Mouse (Mus musculus) spleen, adult 2 months (tissue): Measurements from ENCODE around the gene Slc5a8. TPM values are rescaled to one million over a fixed set of nuclear protein-coding genes. Genes with fewer than 3 reads are reported as not detected.

Source experiments
- DNase-seq, 2 experiments: peaks; one replicate each; pipeline versions ENCODE4 v3.0.0 to v3.0.0-alpha.2; 2012 to 2021; ENCODE audit warnings: low spot score in 2 of 2, low read depth in 1 of 2
- H3K27ac ChIP-seq: fragments of 200-500 bp; 2 replicates; pipeline ENCODE4 v1.5.1; 2012; ENCODE audit warnings: low read length, inconsistent platforms; ENCODE audit not compliant: insufficient read depth
- H3K27me3 ChIP-seq: fragments of 200-500 bp; 2 replicates; pipeline ENCODE4 v1.6.1; 2012; ENCODE audit warnings: mild to moderate bottlenecking, moderate library complexity, low read length, inconsistent platforms; ENCODE audit not compliant: control insufficient read depth, insufficient read depth
- H3K36me3 ChIP-seq: fragments of 200-500 bp; 2 replicates; pipeline ENCODE4 v1.6.1; 2012; ENCODE audit warnings: mild to moderate bottlenecking, low read length, inconsistent platforms; ENCODE audit not compliant: control insufficient read depth, insufficient read depth
- H3K4me1 ChIP-seq: fragments of 200-500 bp; 2 replicates; pipeline ENCODE4 v1.6.1; 2011; ENCODE audit warnings: inconsistent platforms; ENCODE audit not compliant: control insufficient read depth, insufficient read depth, insufficient read length
- H3K4me3 ChIP-seq: fragments of 200-500 bp; 2 replicates; pipeline ENCODE4 v1.5.1; 2011; ENCODE audit warnings: mild to moderate bottlenecking, inconsistent platforms; ENCODE audit not compliant: insufficient read depth, insufficient read length; ENCODE audit errors: extremely low read depth
- CTCF ChIP-seq: fragments of 200-500 bp; IDR thresholded peaks from 2 replicates; pipeline ENCODE4 v1.5.1; 2011; ENCODE audit warnings: mild to moderate bottlenecking, inconsistent platforms; ENCODE audit not compliant: insufficient read depth, insufficient read length, insufficient replicate concordance; ENCODE audit errors: extremely low read depth
- POLR2A ChIP-seq: fragments of 200-500 bp; IDR thresholded peaks from 2 replicates; pipeline ENCODE4 v1.6.1; 2011; ENCODE audit warnings: low read depth, low read length, inconsistent platforms
- WGBS: fragments of 180-500 bp; shearing (Covaris S2); methylation state at CpG from one replicate; pipeline ENCODE4 v1.1.7; 2018; 5-methylcytosine and 5-hydroxymethylcytosine counted together
- polyA plus RNA-seq: library from polyadenylated mRNA; depleted of rRNA; stranded (reverse); fragments of >200 nt; gene quantifications from 2 replicates; pipeline ENCODE4 v1.2.3, GENCODE M21; 2012

Gene Slc5a8
- polyA plus RNA-seq, 1 experiment = not detected

DNA sequence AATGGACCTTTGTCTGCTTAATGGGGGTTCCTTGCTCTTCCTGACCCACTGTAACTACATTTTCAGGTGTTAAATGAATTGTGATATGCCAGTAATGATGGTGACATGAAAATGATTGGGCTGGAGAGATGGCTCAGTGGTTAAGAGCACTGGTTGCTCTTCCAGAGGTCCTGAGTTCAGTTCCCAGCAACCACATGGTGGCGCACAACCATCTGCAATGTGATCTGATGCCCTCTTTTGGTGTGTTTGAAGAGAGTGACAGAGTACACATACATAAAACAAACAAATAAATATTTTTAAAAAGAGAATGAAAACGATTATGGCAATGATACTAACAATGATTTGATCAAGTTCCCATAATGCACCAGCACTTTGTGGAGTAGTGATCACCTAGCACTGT is 19.8 kb upstream of the Slc5a8 start:
- TF ChIP-seq POLR2A = no peak
- no peak for TF ChIP-seq CTCF
- 68% methylated on average over 2 of the region's 2 CpGs for WGBS
- no peak for DNase-seq
- Histone ChIP-seq H3K4me1 (no peaks in the 10 kb centered on the region), H3K4me3 (no peak overlapping the region), H3K27me3 (no peaks in the 10 kb centered on the region), H3K27ac (no peak overlapping the region), H3K36me3 (no peaks in the 10 kb centered on the region)

DNA sequence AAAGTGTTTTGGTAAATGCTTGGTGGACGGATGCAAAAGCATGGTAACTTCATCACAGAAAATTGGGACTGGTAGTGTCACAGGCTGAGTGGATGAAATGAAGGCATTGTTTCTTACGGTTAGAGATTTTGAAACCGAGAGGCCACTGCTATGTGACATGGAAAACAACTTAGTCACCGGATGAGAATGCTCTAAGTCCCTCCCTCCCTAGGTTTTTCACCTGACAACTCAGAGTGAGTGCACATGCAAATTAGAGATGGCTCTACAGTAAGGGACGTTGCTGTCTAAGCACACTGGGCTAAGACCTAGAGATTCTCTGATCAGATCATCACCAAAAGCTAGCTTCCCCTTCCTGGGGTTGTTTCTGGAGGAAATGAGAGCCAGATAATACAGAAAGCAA is 10.9 kb upstream of the Slc5a8 start:
- Histone ChIP-seq H3K27ac (no peak overlapping the region), H3K27me3 (no peaks in the 10 kb centered on the region), H3K4me1 (no peaks in the 10 kb centered on the region), H3K4me3 (no peak overlapping the region), H3K36me3 (no peaks in the 10 kb centered on the region)
- DNase-seq = no peak
- TF ChIP-seq POLR2A = no peak
- no peak for TF ChIP-seq CTCF
- WGBS = 62% methylated on average over 5 of the region's 5 CpGs

DNA sequence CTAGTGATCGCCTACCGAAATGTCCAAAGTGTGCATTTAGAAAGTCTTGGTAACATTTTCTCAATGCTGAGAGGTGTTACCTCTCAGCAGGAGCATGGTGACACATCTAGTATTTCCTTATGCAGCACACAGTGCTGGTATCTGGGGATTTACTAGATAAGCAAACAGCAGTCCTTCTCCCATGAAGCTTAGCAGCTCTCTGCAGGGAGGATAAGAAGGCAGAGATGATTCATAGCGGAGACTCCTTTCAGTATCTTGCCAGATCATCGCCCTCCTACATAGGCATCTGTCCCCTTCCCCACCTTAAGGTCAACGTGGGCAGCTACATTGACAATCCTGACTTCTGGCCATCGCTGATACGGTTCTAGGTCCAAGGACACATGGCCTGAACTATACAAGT is 8.4 kb upstream of the Slc5a8 start:
- no peak for TF ChIP-seq POLR2A
- no peak for TF ChIP-seq CTCF
- Histone ChIP-seq H3K4me3 (no peak overlapping the region), H3K27me3 (no peaks in the 10 kb centered on the region), H3K27ac (no peak overlapping the region), H3K4me1 (no peaks in the 10 kb centered on the region), H3K36me3 (no peaks in the 10 kb centered on the region)
- WGBS = 88% methylated on average over 7 of the region's 7 CpGs
- no peak for DNase-seq

DNA sequence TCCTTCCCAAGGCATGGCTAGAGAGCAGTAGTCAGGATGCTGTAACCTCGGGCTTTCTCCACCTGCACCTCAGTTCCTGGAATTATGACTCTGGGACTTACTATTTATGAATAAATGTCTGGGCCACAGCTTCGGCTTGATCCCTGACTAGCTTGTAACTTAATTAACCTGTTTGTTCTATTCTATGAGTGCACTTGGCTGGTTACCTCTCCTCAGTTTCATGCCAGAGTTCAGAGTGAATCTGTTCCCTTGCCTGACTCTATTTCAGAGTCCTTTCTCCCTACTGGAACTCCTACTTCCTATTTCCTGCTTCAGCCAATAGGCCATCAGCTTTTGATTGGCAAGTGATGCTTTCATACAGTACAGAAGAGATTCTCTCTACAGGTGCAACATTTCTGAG is 2.1 kb upstream of the Slc5a8 start:
- DNase-seq = no peak
- Histone ChIP-seq H3K4me1 (no peaks in the 10 kb centered on the region), H3K27ac (no peak overlapping the region), H3K36me3 (no peaks in the 10 kb centered on the region), H3K4me3 (no peak overlapping the region), H3K27me3 (no peaks in the 10 kb centered on the region)
- 86% methylated on average over 2 of the region's 2 CpGs for WGBS
- no peak for TF ChIP-seq POLR2A
- TF ChIP-seq CTCF = no peak

DNA sequence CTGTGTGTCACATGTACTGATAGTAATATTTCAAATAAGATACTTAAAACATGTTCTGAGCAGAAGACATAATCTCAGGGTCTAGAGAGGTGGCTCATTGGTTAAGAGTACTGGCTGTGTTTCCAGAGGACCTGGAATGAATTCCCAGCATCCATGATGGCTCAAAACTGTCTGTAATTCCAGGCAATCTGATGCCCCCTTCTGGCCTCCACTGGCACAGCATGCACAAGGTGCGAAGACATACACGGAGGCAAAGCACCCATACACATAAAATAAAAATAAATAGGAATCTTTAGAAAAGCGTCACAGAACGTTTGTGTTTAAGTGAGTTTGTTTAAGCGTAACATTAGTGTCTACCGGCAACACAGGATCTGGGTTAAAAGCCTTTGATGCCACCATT is 956 bp upstream of the Slc5a8 start:
- H3K4me3 ChIP-seq = no peak overlapping the region
- WGBS = 83% methylated on average over 6 of the region's 6 CpGs
- no peak for DNase-seq

DNA sequence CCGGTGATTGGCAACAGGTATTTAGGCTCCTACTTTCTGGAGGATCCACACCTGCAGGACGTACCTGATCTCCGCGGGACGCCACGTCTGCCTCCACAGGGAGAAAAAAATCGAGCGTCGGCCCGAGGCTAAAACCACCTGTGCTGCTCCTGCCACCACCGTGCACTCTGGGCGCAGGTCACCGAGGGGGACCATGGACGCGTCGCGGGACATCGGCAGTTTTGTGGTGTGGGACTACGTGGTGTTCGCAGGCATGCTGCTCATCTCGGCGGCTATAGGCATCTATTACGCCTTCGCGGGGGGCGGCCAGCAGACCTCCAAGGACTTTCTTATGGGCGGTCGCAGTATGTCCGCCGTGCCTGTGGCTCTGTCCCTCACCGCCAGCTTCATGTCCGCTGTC is 322 bp downstream of the Slc5a8 start:
- Histone ChIP-seq H3K36me3 (no peaks in the 10 kb centered on the region), H3K4me3 (no peak overlapping the region), H3K27me3 (no peaks in the 10 kb centered on the region), H3K27ac (no peak overlapping the region), H3K4me1 (no peaks in the 10 kb centered on the region)
- 7% methylated on average over 32 of the region's 32 CpGs for WGBS
- TF ChIP-seq POLR2A (no peak), CTCF (no peak)
- DNase-seq = no peak

More for the DNA sequence above, 956 bp upstream of the Slc5a8 start:
- TF ChIP-seq POLR2A (no peak), CTCF (no peak)
- Histone ChIP-seq H3K27me3 (no peaks in the 10 kb centered on the region), H3K27ac (no peak overlapping the region), H3K36me3 (no peaks in the 10 kb centered on the region), H3K4me1 (no peaks in the 10 kb centered on the region)

DNA sequence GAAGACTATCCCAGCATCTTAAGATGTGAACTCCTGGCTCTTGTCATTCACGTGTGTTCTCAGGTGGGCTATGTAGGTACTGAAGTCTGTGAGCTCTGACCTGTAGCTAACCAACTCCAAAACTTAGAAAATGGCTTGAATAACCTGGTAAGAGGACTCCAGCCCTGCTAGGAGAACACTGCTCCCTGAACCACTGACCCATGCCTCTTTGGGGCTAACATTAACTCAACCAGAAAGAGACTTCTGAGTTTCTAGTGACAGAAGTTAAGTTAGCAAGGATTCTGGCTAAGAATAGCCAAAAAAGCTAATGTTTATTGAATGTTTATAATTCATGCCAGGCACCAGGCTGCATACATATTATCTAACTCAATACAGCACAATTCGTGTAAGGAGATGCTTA is 2.6 kb downstream of the Slc5a8 start:
- TF ChIP-seq POLR2A = no peak
- TF ChIP-seq CTCF = no peak
- no peak for DNase-seq
- no peaks in the 10 kb centered on the region for H3K36me3 ChIP-seq
- no peak overlapping the region for H3K27ac ChIP-seq
- WGBS = 68% methylated on average over 2 of the region's 2 CpGs
- no peaks in the 10 kb centered on the region for H3K27me3 ChIP-seq
- H3K4me1 ChIP-seq = no peaks in the 10 kb centered on the region
- H3K4me3 ChIP-seq = no peak overlapping the region

DNA sequence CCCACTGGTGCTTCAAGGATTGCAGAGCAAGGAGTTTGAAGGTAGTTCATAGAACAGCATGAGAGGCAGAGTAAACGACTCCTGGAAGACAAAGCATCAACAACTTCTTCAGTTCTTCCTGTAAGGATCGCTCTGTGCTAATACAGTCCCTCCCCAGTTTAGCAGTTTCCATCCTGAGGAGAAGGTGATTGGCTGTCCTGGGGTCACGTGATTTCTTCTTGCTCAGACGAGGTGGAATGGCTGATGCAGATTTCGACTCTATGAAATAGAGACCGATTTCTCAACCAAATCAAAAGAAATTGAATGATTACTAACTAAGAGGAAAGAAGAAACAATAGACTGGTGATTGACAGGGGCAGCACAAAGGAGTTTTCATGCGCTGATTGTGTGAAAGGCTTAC is 5.6 kb downstream of the Slc5a8 start:
- Histone ChIP-seq H3K4me1 (no peaks in the 10 kb centered on the region), H3K27me3 (no peaks in the 10 kb centered on the region), H3K4me3 (no peak overlapping the region), H3K36me3 (no peaks in the 10 kb centered on the region), H3K27ac (no peak overlapping the region)
- DNase-seq = no peak
- 81% methylated on average over 7 of the region's 7 CpGs for WGBS
- no peak for TF ChIP-seq CTCF
- TF ChIP-seq POLR2A = no peak
